Mouse (Mus musculus) kidney, postnatal 0 days (tissue): ENCODE data around the gene Chn1. TPM values are rescaled to one million over a fixed set of nuclear protein-coding genes. Genes with fewer than 3 reads are reported as not detected.
A peak's percentile ranks its signal among the peaks of the same experiment; 100 is the strongest.

Experiments
- ATAC-seq: fragments of 200-750 bp; cut with Nextera tagmentation; replicated peaks from 2 replicates; pipeline ENCODE4 v1.8.0; 2017; ENCODE audit warnings: low read depth, moderate number of reproducible peaks, moderate TSS enrichment, moderate library complexity; ENCODE audit not compliant: low FRiP score
- DNase-seq: peaks from one replicate; pipeline ENCODE4 v3.0.0-alpha.2; 2016; ENCODE audit warnings: low spot score
- H3K27ac ChIP-seq: fragments of 300-500 bp; sonication (generic); 2 replicates; pipeline ENCODE4 v1.5.1; 2014; ENCODE audit warnings: mild to moderate bottlenecking
- H3K27me3 ChIP-seq: fragments of 300-500 bp; sonication (generic); 2 replicates; pipeline ENCODE4 v1.6.1; 2014; ENCODE audit warnings: low read length, mixed read lengths; ENCODE audit not compliant: insufficient read depth
- H3K36me3 ChIP-seq: fragments of 300-500 bp; sonication (generic); 2 replicates; pipeline ENCODE4 v1.6.1; 2014; ENCODE audit warnings: low read length, mixed read lengths; ENCODE audit not compliant: insufficient read depth
- H3K4me1 ChIP-seq: fragments of 300-500 bp; sonication (generic); replicated peaks from 2 replicates; pipeline ENCODE4 v1.6.1; 2014; ENCODE audit warnings: antibody characterized with exemption, low read length, mixed read lengths; ENCODE audit not compliant: insufficient read depth
- H3K4me2 ChIP-seq: fragments of 300-500 bp; sonication (generic); 2 replicates; pipeline ENCODE4 v1.6.1; 2014; ENCODE audit warnings: mild to moderate bottlenecking, low read length, moderate library complexity, mixed read lengths
- H3K4me3 ChIP-seq: fragments of 300-500 bp; sonication (generic); replicated peaks from 2 replicates; pipeline ENCODE4 v1.5.1; 2014; ENCODE audit warnings: low read depth, low read length
- H3K9ac ChIP-seq: fragments of 300-500 bp; sonication (generic); 2 replicates; pipeline ENCODE4 v1.6.1; 2014; ENCODE audit warnings: low read depth, low read length
- H3K9me3 ChIP-seq: fragments of 300-500 bp; sonication (generic); replicated peaks from 2 replicates; pipeline ENCODE4 v1.6.1; 2016; ENCODE audit warnings: low read length, inconsistent platforms, mixed read lengths
- CTCF ChIP-seq: IDR thresholded peaks from 2 replicates; pipeline ENCODE4 v1.5.1; 2016; ENCODE audit warnings: antibody characterized with exemption, low read depth, mild to moderate bottlenecking, moderate library complexity
- WGBS: fragments of 180-500 bp; shearing (Covaris S2); extraction: QIAGEN DNeasy Blood & Tissue Kit; methylation state at CpG from one replicate; pipeline ENCODE4 v1.1.7; 2014; 5-methylcytosine and 5-hydroxymethylcytosine counted together
- polyA plus RNA-seq: library from polyadenylated mRNA; unstranded; fragments of >200 nt; fragmentation: Nextera tagmentation; extraction: Ambion mirVana; gene quantifications from 2 replicates; pipeline ENCODE4 v1.2.1, GENCODE M21; 2015

Chn1 gene
- polyA plus RNA-seq, 1 experiment from 2014 or later, result 12.4 TPM

- Histone ChIP-seq H3K27ac (peak overlapping the region; percentile 60; the same call in 1 of the 2 replicates), H3K9ac (no peak overlapping the region), H3K4me3 (no peak overlapping the region), H3K36me3 (no peaks in the 10 kb centered on the region), H3K4me1 (peaks cover 25% of the 10 kb centered on the region), H3K9me3 (no peaks in the 10 kb centered on the region), H3K4me2 (peak overlapping the region; percentile 10; the same call in 1 of the 2 replicates), H3K27me3 (no peaks in the 10 kb centered on the region)
- 51% methylated on average over 14 of the region's 14 CpGs for WGBS
- DNase-seq (peak; percentile 72), ATAC-seq (no peak; the same call in 1 of the 2 replicates)
- no peak for TF ChIP-seq CTCF
Observed at GRCm38 (mm10) chr2:73592231-73593100, 182.7 kb downstream of the Chn1 start.

- DNase-seq, result no peak
- no peak overlapping the region for H3K9ac ChIP-seq
- no peaks in the 10 kb centered on the region for H3K9me3 ChIP-seq
- no peak overlapping the region for H3K4me2 ChIP-seq
- no peaks in the 10 kb centered on the region for H3K27me3 ChIP-seq
- peaks cover 25% of the 10 kb centered on the region for H3K4me1 ChIP-seq
- no peak overlapping the region for H3K27ac ChIP-seq
- H3K4me3 ChIP-seq, result no peak overlapping the region
- H3K36me3 ChIP-seq, result no peaks in the 10 kb centered on the region
- TF ChIP-seq CTCF, result no peak
- no peak for ATAC-seq
- 44% methylated on average over 6 of the region's 6 CpGs for WGBS
Observed at GRCm38 (mm10) chr2:73591246-73591645, 183.9 kb downstream of the Chn1 start.

DNA sequence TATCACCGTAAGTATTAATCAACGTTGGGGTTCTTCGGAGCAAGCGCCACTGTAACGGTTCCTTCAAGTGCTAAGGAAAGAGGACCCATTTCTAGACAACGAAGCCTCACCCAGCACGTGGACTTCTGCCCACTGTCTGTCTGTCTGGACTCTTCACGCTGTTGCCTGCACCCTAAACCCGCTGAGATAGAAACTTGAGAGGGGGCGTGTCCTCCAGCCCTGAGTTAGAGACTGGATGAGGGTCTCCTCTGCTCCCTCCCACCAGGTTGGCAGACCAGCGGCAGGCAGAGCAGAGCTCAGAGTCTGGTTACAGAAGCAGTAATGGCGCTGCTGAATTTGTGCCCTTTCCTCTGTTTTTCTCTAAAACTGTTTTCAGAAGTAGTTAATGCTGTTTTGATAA is 185.0 kb downstream of the Chn1 start:
- Histone ChIP-seq H3K27ac (no peak overlapping the region), H3K4me2 (peak overlapping the region; percentile 58), H3K4me3 (peak overlapping the region; percentile 13; the same call in 1 of the 2 replicates), H3K36me3 (no peaks in the 10 kb centered on the region), H3K4me1 (peaks cover 24% of the 10 kb centered on the region), H3K9ac (no peak overlapping the region), H3K9me3 (no peaks in the 10 kb centered on the region), H3K27me3 (no peaks in the 10 kb centered on the region)
- ATAC-seq (no peak), DNase-seq (peak; percentile 63)
- TF ChIP-seq CTCF, result no peak
- WGBS, result 9% methylated on average over 12 of the region's 12 CpGs

- TF ChIP-seq CTCF, result no peak
- no peaks in the 10 kb centered on the region for H3K9me3 ChIP-seq
- ATAC-seq (no peak), DNase-seq (no peak)
- no peaks in the 10 kb centered on the region for H3K27me3 ChIP-seq
- 72% methylated on average over 2 of the region's 2 CpGs for WGBS
- H3K9ac ChIP-seq, result no peak overlapping the region
- peaks cover 24% of the 10 kb centered on the region for H3K4me1 ChIP-seq
- no peak overlapping the region for H3K4me2 ChIP-seq
- no peak overlapping the region for H3K27ac ChIP-seq
- H3K4me3 ChIP-seq, result no peak overlapping the region
- H3K36me3 ChIP-seq, result no peaks in the 10 kb centered on the region
Observed at GRCm38 (mm10) chr2:73588951-73589350, 186.2 kb downstream of the Chn1 start.

DNA sequence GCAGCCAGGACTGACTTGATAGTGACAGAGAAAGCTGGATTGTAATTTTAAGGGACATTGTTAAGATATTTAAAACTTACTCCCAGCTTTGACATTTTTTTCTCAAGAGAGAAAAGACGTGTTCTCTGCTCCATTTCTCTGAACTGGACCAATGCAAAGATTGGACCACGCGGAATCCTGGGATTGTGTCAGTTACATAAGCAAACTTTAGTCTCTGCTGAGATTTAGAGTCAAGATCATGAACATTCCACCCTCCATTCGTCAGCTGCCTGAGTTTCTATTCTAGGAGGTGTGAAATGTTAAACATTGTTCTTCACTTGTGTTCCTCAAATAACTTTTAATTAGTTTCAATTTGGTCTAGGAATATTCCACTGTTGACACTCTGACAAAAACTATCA is 188.0 kb downstream of the Chn1 start:
- ATAC-seq, result no peak
- 52% methylated on average over 4 of the region's 4 CpGs for WGBS

DNA sequence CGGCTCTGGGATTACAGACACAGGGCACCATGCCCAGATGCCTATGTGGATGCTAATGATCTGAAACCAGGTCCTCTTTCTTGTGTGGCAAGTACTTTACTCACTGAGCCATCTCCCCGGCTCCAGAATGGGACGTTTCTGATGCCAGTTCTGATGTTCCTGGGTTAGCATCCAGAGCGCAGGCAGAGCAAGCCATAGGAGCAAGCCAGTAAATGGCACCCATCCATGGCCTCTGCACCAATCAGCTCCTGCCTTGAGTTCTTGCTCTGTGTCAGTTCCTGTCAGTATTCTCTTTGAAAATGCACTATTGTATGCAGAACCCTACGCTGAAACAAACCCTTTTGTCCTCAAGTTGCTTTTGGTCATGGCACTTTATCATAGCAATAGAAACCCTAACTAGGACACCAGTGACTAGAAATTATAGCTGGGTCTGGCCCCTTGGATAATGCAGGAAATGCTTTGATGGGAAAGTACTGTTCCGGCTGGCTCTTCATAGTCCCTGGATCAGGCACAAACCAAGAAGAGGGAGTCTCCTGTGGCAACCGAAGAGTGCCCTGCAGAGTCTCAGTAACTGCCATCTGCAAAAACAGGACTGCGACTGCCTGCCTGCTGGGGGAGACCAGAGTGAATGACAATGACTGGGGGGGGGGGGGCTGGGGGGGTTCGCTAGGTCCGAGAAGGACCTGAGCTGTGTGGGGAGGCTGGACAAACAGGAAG is 188.6 kb downstream of the Chn1 start:
- no peak for TF ChIP-seq CTCF
- H3K4me2 ChIP-seq, result no peak overlapping the region
- DNase-seq, result peak; percentile 31
- no peaks in the 10 kb centered on the region for H3K36me3 ChIP-seq
- H3K4me1 ChIP-seq, result peaks cover 18% of the 10 kb centered on the region
- no peak overlapping the region for H3K27ac ChIP-seq
- no peak overlapping the region for H3K4me3 ChIP-seq
- no peak overlapping the region for H3K9ac ChIP-seq
- H3K27me3 ChIP-seq, result no peaks in the 10 kb centered on the region
- ATAC-seq, result no peak
- H3K9me3 ChIP-seq, result no peaks in the 10 kb centered on the region
- WGBS, result 55% methylated on average over 10 of the region's 10 CpGs

More for the DNA sequence above, 188.0 kb downstream of the Chn1 start:
- no peak overlapping the region for H3K27ac ChIP-seq
- TF ChIP-seq CTCF, result no peak
- no peaks in the 10 kb centered on the region for H3K27me3 ChIP-seq
- peaks cover 18% of the 10 kb centered on the region for H3K4me1 ChIP-seq
- no peak overlapping the region for H3K9ac ChIP-seq
- no peaks in the 10 kb centered on the region for H3K9me3 ChIP-seq
- peak; percentile 15 for DNase-seq
- no peaks in the 10 kb centered on the region for H3K36me3 ChIP-seq
- H3K4me2 ChIP-seq, result no peak overlapping the region
- no peak overlapping the region for H3K4me3 ChIP-seq
